Mouse (Mus musculus) CH12.LX (cell line): ENCODE measurements around the gene Kdm5b.

Source experiments
- CTCF ChIP-seq, 2 experiments: IDR thresholded peaks in 1 of 2; conservative IDR thresholded peaks in 1 of 2; 2 replicates each; pipeline ENCODE4 v1.5.1; 2011 to 2012; ENCODE audit warnings: low read depth in 2 of 2, low read length in 2 of 2, improper control_type of control experiment in 1 of 2, inconsistent platforms in 1 of 2, mild to moderate bottlenecking in 1 of 2, moderate library complexity in 1 of 2
- KAT2A ChIP-seq: IDR thresholded peaks from 2 replicates; pipeline ENCODE4 v1.6.1; 2012; ENCODE audit warnings: low read length, improper control_type of control experiment, inconsistent platforms; ENCODE audit not compliant: insufficient replicate concordance
- MAFK ChIP-seq: IDR thresholded peaks from 2 replicates; pipeline ENCODE4 v1.6.1; 2011; ENCODE audit warnings: low read length, improper control_type of control experiment; ENCODE audit not compliant: insufficient replicate concordance
- NELFE ChIP-seq: IDR thresholded peaks from 2 replicates; pipeline ENCODE4 v1.6.1; 2011; ENCODE audit warnings: low read depth, low read length, improper control_type of control experiment
- NRF1 ChIP-seq: IDR thresholded peaks from 2 replicates; pipeline ENCODE4 v1.6.1; 2014; ENCODE audit warnings: low read depth, mild to moderate bottlenecking, inconsistent platforms, low read length, improper control_type of control experiment, moderate library complexity
- POLR2A ChIP-seq: IDR thresholded peaks from 2 replicates; pipeline ENCODE4 v1.6.1; 2011; ENCODE audit warnings: low read depth, mild to moderate bottlenecking, improper control_type of control experiment, low read length
- SMC3 ChIP-seq: IDR thresholded peaks from 2 replicates; pipeline ENCODE4 v1.6.1; 2011; ENCODE audit warnings: low read depth, low read length, improper control_type of control experiment
- TBP ChIP-seq: conservative IDR thresholded peaks from 2 replicates; pipeline ENCODE4 v1.6.1; 2011; ENCODE audit warnings: low read depth, low read length, improper control_type of control experiment
- TCF12 ChIP-seq: IDR thresholded peaks from 2 replicates; pipeline ENCODE4 v1.6.1; 2014; ENCODE audit warnings: low read depth, mild to moderate bottlenecking, inconsistent platforms, low read length, improper control_type of control experiment
- ZKSCAN1 ChIP-seq: IDR thresholded peaks from 2 replicates; pipeline ENCODE4 v1.6.1; 2012; ENCODE audit warnings: low read depth, inconsistent platforms, low read length, improper control_type of control experiment, borderline replicate concordance

DNA sequence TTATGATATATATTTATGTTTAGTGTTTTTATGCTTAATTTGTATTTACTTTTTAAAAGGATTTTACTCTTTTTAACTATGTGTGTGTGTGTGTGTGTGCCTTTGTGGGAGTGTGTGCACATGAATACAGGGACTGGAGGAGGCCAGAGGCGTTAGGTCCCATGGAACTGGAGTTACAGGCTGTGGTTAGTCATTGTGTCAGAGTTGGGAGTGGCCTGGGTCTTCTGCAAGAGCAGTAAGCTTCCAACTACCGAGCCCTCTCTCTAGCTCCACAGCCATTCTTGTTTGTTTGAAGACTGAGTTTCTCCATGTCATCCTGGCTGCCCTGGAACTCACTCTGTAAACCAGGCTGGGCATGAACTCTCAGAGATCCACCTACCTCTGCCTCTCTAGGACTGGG, 37.6 kb upstream of the Kdm5b start:
- TF ChIP-seq ZKSCAN1 (no peak), NELFE (no peak), CTCF (conservative IDR thresholded peaks at IDR 0.05 in 1 of 2, IDR thresholded peaks at IDR 0.05 in 1 of 2; ENCODE audit: low read depth in 2 of 2, low read length in 2 of 2) (no peak), KAT2A (no peak), MAFK (no peak), TBP (no peak), POLR2A (no peak), SMC3 (no peak), NRF1 (no peak), TCF12 (no peak)
